Comparison of ENCODE assay signal across 22 mouse cellular contexts in genomic region chr3:35986266-35986665, GRCm38 (mm10). TPM values are rescaled to one million over a fixed set of nuclear protein-coding genes. Genes with fewer than 3 reads are reported as not detected.
DNase-seq lines count a peak whose midpoint lies in the region; ATAC-seq lines count a peak whose summit lies in the region.
"Had no signal": no experiment of that assay in that cellular context is flagged by ENCODE, and none has a peak within 500 bp of the region (broad histone marks: within the 10 kb centered on the region; RNA-seq: fewer than 3 reads in every experiment).

No protein-coding gene starts in this region.

- peak; percentile 87 for DNase-seq in heart, adult 11 months
- DNase-seq in heart, postnatal 14 days = no peak
- peak; percentile 17 for DNase-seq in heart, adult 8-10 months (ENCODE audit: low spot score)
- no peak for DNase-seq in heart, postnatal 4 days
- DNase-seq in neural tube, embryonic 10.5 days (ENCODE audit: extremely low spot score, low spot score) = no peak
- DNase-seq: adrenal gland, adult 8-10 months; adrenal gland, postnatal 25 days; cerebellum, adult 11-12 months; cerebellum, adult 9-10 months; cerebellum, postnatal 14 days; gastrocnemius, postnatal 10 days; gastrocnemius, postnatal 36 days; kidney, adult 18-20 months had no signal

- peak overlapping the region; percentile 23 for H3K4me3 ChIP-seq in megakaryocyte, embryonic 14.5 days (replicated peaks)
- H3K4me3 ChIP-seq: forebrain, embryonic 10.5 days; forebrain, embryonic 13.5 days had no signal

- H3K9me3 ChIP-seq in megakaryocyte, embryonic 14.5 days = no peaks in the 10 kb centered on the region
- H3K9me3 ChIP-seq: forebrain, embryonic 10.5 days; forebrain, embryonic 13.5 days had no signal

- intact Hi-C loops in heart, postnatal 14 days (cut with DNase I) = no loop called here

- H3K4me1 ChIP-seq in megakaryocyte, embryonic 14.5 days = peaks cover 9% of the 10 kb centered on the region
- H3K4me1 ChIP-seq: forebrain, embryonic 10.5 days; forebrain, embryonic 13.5 days had no signal

- H3K27me3 ChIP-seq in megakaryocyte, embryonic 14.5 days (replicated peaks) = no peaks in the 10 kb centered on the region
- H3K27me3 ChIP-seq: forebrain, embryonic 13.5 days had no signal

- H3K36me3 ChIP-seq in megakaryocyte, embryonic 14.5 days (replicated peaks; ENCODE audit: low read length) = peaks cover 88% of the 10 kb centered on the region

- no peak for ATAC-seq in megakaryocyte, adult 5-6 weeks (ENCODE audit: poor library complexity, severe bottlenecking)
- ATAC-seq: activated CD4-positive, CD25-positive, alpha-beta regulatory T cell, adult 4 months; forebrain, embryonic 13.5 days; forebrain, embryonic 16.5 days; hindbrain, postnatal 0 days; inflammation-experienced regulatory T-cells, adult 6 months; intestine, embryonic 16.5 days had no signal

RNA-seq across cellular contexts. Expression of gene Mccc1, which starts 14.2 kb away (rescaled TPM):
- 10 to 100 TPM; 58.5 to 68.7 TPM for total RNA-seq in heart, postnatal 14 days (2021)
- total RNA-seq in heart, adult 8-10 months (2022) = 100 to 1,000 TPM in 1 of 4 experiments, 10 to 100 TPM in 3; 92.8 to 107 (median 94.9) TPM
- 10 to 100 TPM; 41.1 to 45.5 TPM for total RNA-seq in heart, postnatal 4 days (2021)
- 0.82 TPM in 1 of 2 replicates, not detected in the other for polyA plus RNA-seq in megakaryocyte, embryonic 14.5 days (2012; ENCODE audit: insufficient read depth, low replicate concordance)
- 14.4 and 17.9 TPM in 2 replicates for total RNA-seq in megakaryocyte, adult 5-6 weeks (2015)
- 5.0 and 5.5 TPM in 2 replicates for total RNA-seq in megakaryocyte, adult 5-6 weeks (2017)

RNA-seq across cellular contexts. Expression of gene Dcun1d1, which starts 49.0 kb away (rescaled TPM):
- total RNA-seq in heart, postnatal 14 days (2021) = 10 to 100 TPM; 61.8 to 64.0 TPM
- total RNA-seq in heart, adult 8-10 months (2022) = 10 to 100 TPM; 52.1 to 56.2 (median 54.0) TPM
- 10 to 100 TPM; 68.5 to 75.9 TPM for total RNA-seq in heart, postnatal 4 days (2021)
- polyA plus RNA-seq in megakaryocyte, embryonic 14.5 days (2012; ENCODE audit: insufficient read depth, low replicate concordance) = 1.3 and 2.5 TPM in 2 replicates
- 131 and 137 TPM in 2 replicates for total RNA-seq in megakaryocyte, adult 5-6 weeks (2015)
- total RNA-seq in megakaryocyte, adult 5-6 weeks (2017) = 154 and 189 TPM in 2 replicates

Comparison
In these comparisons a context has a peak if more than half of its experiments do, and no peak if none do; other contexts are left out.
1. DNase-seq: peak in heart, adult 11 months (single experiment) and heart, adult 8-10 months (single experiment); none in heart, postnatal 14 days (0 of 2), heart, postnatal 4 days (single experiment) and neural tube, embryonic 10.5 days (single experiment).